Mouse (Mus musculus) urinary bladder, postnatal 25 days (tissue): ENCODE results near the gene Gm6502.
"Not testable (repeated sequence)": the region's sequence is repeated elsewhere in the genome, so short reads cannot be mapped to it uniquely, and the experiment has no call there.

Experiments used
- DNase-seq: peaks from one replicate; pipeline ENCODE4 v3.0.0; 2022; ENCODE audit warnings: low spot score

Gene Gm6502

DNA sequence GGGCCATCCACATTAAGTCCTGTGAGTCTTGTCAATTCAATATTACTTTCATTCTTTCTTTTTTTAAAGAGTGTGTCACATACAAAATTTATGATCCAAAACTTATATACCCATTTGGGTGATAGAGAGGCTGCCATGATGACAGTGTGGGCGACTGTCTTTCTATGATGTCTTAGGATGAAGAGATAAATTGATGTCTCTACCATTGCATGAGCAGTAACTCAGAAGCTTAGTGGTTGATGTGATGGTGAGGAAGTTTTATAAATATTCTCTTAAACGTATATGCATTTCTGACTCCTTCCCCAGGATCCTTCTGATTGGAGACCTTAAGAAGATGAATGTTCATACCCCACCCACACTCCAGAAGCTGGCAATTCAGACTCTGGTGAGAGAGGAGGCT lies at the start of gene Gm6502:
Gene Gm6502, plus strand, starts transcription at position 301 of the 400 bp plus-strand sequence.
- not testable (repeated sequence) for DNase-seq

DNA sequence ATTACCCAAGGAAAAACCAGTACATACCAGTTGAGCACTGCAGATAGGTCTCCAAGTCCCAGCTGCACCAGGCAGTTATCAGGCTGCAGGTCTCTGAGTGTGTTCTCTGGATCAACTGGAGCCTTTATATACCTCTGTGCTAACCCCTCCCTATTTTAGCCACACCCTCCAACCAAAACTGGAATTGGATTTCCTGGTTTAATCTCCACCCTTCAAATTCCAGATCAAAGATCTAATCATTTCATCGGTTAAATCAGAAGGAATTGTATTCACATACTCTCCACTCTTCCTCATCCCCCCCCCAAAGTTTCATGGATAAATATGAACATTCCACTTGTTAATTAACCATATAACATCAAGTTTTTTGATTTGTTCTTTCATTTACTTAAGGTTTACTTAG lies 7.5 kb upstream of the Gm6502 start, which contains the start of gene A430089I19Rik:
Gene A430089I19Rik, minus strand, starts transcription at position 101 of the 400 bp plus-strand sequence.
- not testable (repeated sequence) for DNase-seq

DNA sequence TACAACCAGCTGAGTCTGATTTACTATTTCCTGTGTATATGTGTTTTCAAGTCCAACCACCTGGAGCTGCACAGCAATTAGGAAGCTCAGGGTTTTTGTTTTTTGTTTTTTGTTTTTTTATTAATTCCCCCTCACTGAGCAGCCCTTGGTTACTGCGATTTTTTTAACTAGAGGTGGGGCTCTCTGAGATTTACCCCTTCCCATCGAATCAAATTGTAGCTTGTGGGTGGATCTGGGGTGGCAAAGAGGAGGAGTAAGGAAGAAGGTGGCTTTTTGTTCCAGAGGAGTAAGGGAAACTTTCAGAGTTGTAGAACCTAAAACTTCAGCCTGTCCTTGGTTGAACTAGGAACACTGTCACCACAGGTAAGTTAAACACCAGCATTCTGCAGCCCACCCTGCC lies 25.2 kb downstream of the Gm6502 start, which contains the start of gene AA792892:
Gene AA792892, plus strand, starts transcription at position 301 of the 400 bp plus-strand sequence.
- not testable (repeated sequence) for DNase-seq
